Mouse (Mus musculus) bone marrow macrophage, adult 2 months (primary cell): ENCODE measurements around the gene Btbd10.

Experiments used
- CTCF ChIP-seq: IDR thresholded peaks from 2 replicates; pipeline ENCODE4 v1.5.1; 2012; ENCODE audit warnings: low read depth, mild to moderate bottlenecking, low read length, moderate library complexity
- POLR2A ChIP-seq: IDR thresholded peaks from 2 replicates; pipeline ENCODE4 v1.6.1; 2012; ENCODE audit warnings: mild to moderate bottlenecking, low read depth, low read length, borderline replicate concordance

DNA sequence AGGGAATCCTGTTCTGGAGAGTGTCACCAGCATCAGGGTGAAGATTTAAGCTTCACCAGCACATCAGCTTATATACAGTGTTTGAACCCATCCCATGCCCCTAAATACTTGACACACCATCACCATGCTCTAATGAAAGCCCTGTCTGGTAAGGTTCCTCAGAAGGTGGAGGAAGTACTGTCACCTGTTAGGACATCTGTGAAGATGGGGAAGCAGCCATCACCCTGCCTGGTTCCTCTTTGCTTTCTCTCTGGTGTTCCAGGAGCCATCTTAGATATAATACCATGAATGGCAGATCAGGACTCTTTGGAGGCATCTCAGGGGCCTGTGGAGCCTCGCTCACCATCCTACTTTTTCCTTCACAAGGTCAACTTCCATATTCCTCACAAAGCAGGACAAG is 3.5 kb upstream of the Btbd10 start:
- TF ChIP-seq POLR2A (no peak), CTCF (no peak)
